Mouse (Mus musculus): Measurements from ENCODE around the gene Gm13289. TPM values are rescaled to one million over a fixed set of nuclear protein-coding genes. Genes with fewer than 3 reads are reported as not detected.
"Not testable (repeated sequence)": the region's sequence is repeated elsewhere in the genome, so short reads cannot be mapped to it uniquely, and the experiment has no call there.

Gm13289 gene
- polyA plus RNA-seq, 1 experiment = not detected

GRCm38 (mm10) chr4:88797097-88797496 is 20.4 kb downstream of the Gm13289 start, which contains the start of gene Gm13279:
Gm13279 (plus strand) TSS chr4:88797397.
- not testable (repeated sequence) for H3K27me3 ChIP-seq (ENCODE audit: control insufficient read depth, insufficient read depth, insufficient read length); H3K4me2 ChIP-seq (ENCODE audit: low read depth); H3K79me2 ChIP-seq (ENCODE audit: control insufficient read depth, insufficient read depth); H3K36me3 ChIP-seq (ENCODE audit: control insufficient read depth, insufficient read depth); H3K4me3 ChIP-seq; H3ac ChIP-seq (ENCODE audit: control insufficient read depth, insufficient read length)

- not testable (repeated sequence) for H3K4me2 ChIP-seq (ENCODE audit: low read depth); H3K79me2 ChIP-seq (ENCODE audit: control insufficient read depth, insufficient read depth); H3K27me3 ChIP-seq (ENCODE audit: control insufficient read depth, insufficient read depth, insufficient read length); H3ac ChIP-seq (ENCODE audit: control insufficient read depth, insufficient read length); H3K4me3 ChIP-seq; H3K36me3 ChIP-seq (ENCODE audit: control insufficient read depth, insufficient read depth)
These were observed 22.6 kb downstream of the Gm13289 start, which contains the start of gene Gm13285 for GRCm38 (mm10) chr4:88799365-88799764. Gm13285 (plus strand) TSS chr4:88799665.

GRCm38 (mm10) chr4:88802954-88803353 is 26.2 kb downstream of the Gm13289 start, which contains the start of gene Gm13287:
Gm13287 (plus strand) TSS chr4:88803254.
- not testable (repeated sequence) for H3K27me3 ChIP-seq (ENCODE audit: control insufficient read depth, insufficient read depth, insufficient read length); H3ac ChIP-seq (ENCODE audit: control insufficient read depth, insufficient read length); H3K4me3 ChIP-seq; H3K36me3 ChIP-seq (ENCODE audit: control insufficient read depth, insufficient read depth); H3K4me2 ChIP-seq (ENCODE audit: low read depth); H3K79me2 ChIP-seq (ENCODE audit: control insufficient read depth, insufficient read depth)

- H3K4me2 ChIP-seq (ENCODE audit: low read depth); H3K36me3 ChIP-seq (ENCODE audit: control insufficient read depth, insufficient read depth); H3ac ChIP-seq (ENCODE audit: control insufficient read depth, insufficient read length); H3K4me3 ChIP-seq; H3K79me2 ChIP-seq (ENCODE audit: control insufficient read depth, insufficient read depth); H3K27me3 ChIP-seq (ENCODE audit: control insufficient read depth, insufficient read depth, insufficient read length): not testable (repeated sequence)
These were observed 28.5 kb downstream of the Gm13289 start, which contains the start of gene Gm13288 for GRCm38 (mm10) chr4:88805231-88805630. Gm13288 (plus strand) TSS chr4:88805531.

- H3K4me3 ChIP-seq; H3K4me2 ChIP-seq (ENCODE audit: low read depth): not testable (repeated sequence)
These were observed 29.0 kb downstream of the Gm13289 start for GRCm38 (mm10) chr4:88805761-88806160.

GRCm38 (mm10) chr4:88815928-88816327 is 39.2 kb downstream of the Gm13289 start, which contains the start of gene Ifna7:
Ifna7 (plus strand) TSS chr4:88816228.
- Histone ChIP-seq H3K4me3 (no peak within 1 kb of the TSS), H3K4me2 (ENCODE audit: low read depth) (no peak within 1 kb of the TSS), H3K36me3 (ENCODE audit: control insufficient read depth, insufficient read depth) (no peaks in the 10 kb centered on the region), H3ac (ENCODE audit: control insufficient read depth, insufficient read length) (no peak within 1 kb of the TSS), H3K79me2 (ENCODE audit: control insufficient read depth, insufficient read depth) (no peaks in the 10 kb centered on the region), H3K27me3 (ENCODE audit: control insufficient read depth, insufficient read depth, insufficient read length) (peaks cover 7% of the 10 kb centered on the region)
- TF ChIP-seq SRF (IDR thresholded peaks at IDR 0.05; ENCODE audit: control insufficient read depth, insufficient read length, low read depth) (no peak), CEBPB (IDR thresholded peaks at IDR 0.05; ENCODE audit: insufficient read depth, poor library complexity, severe bottlenecking) (no peak), MYOD1 (IDR thresholded peaks at IDR 0.05; ENCODE audit: control insufficient read depth in 1 of 3, insufficient read length in 2 of 3, low read depth in 2 of 3) (no peak), REST (IDR thresholded peaks at IDR 0.05; ENCODE audit: insufficient read depth, insufficient read length) (no peak), POLR2A (IDR thresholded peaks at IDR 0.05; ENCODE audit: insufficient read length, low read depth) (no peak), MYOG (IDR thresholded peaks at IDR 0.05; ENCODE audit: control insufficient read depth in 1 of 3, insufficient read depth in 1 of 3, insufficient read length in 2 of 3, low read depth in 2 of 3) (no peak), TCF12 (IDR thresholded peaks at IDR 0.05; ENCODE audit: insufficient read depth, poor library complexity, severe bottlenecking) (no peak), TCF3 (IDR thresholded peaks at IDR 0.05; ENCODE audit: insufficient read length, low read depth) (no peak), E2F4 (IDR thresholded peaks at IDR 0.05; ENCODE audit: insufficient read depth) (no peak), POLR2AphosphoS2 (IDR thresholded peaks at IDR 0.05; ENCODE audit: insufficient read length, low read depth) (no peak), MAX (IDR thresholded peaks at IDR 0.05; ENCODE audit: low read depth) (no peak), USF1 (IDR thresholded peaks at IDR 0.05; ENCODE audit: low read depth) (no peak)

More at GRCm38 (mm10) chr4:88805761-88806160, 29.0 kb downstream of the Gm13289 start:
- H3ac ChIP-seq (ENCODE audit: control insufficient read depth, insufficient read length); H3K79me2 ChIP-seq (ENCODE audit: control insufficient read depth, insufficient read depth); H3K27me3 ChIP-seq (ENCODE audit: control insufficient read depth, insufficient read depth, insufficient read length); H3K36me3 ChIP-seq (ENCODE audit: control insufficient read depth, insufficient read depth): not testable (repeated sequence)

- Histone ChIP-seq H3K79me2 (ENCODE audit: control insufficient read depth, insufficient read depth) (no peaks in the 10 kb centered on the region), H3K4me3 (no peak within 1 kb of the TSS), H3K27me3 (ENCODE audit: control insufficient read depth, insufficient read depth, insufficient read length) (peaks cover 9% of the 10 kb centered on the region), H3K4me2 (ENCODE audit: low read depth) (no peak within 1 kb of the TSS), H3K36me3 (ENCODE audit: control insufficient read depth, insufficient read depth) (no peaks in the 10 kb centered on the region), H3ac (ENCODE audit: control insufficient read depth, insufficient read length) (no peak within 1 kb of the TSS)
- no peak for TF ChIP-seq TCF12 (IDR thresholded peaks at IDR 0.05; ENCODE audit: insufficient read depth, poor library complexity, severe bottlenecking)
- TF ChIP-seq POLR2AphosphoS2 (IDR thresholded peaks at IDR 0.05; ENCODE audit: insufficient read length, low read depth) = no peak
- TF ChIP-seq REST (IDR thresholded peaks at IDR 0.05; ENCODE audit: insufficient read depth, insufficient read length) = no peak
- no peak for TF ChIP-seq POLR2A (IDR thresholded peaks at IDR 0.05; ENCODE audit: insufficient read length, low read depth)
- TF ChIP-seq MAX (IDR thresholded peaks at IDR 0.05; ENCODE audit: low read depth) = no peak
- TF ChIP-seq MYOD1 (IDR thresholded peaks at IDR 0.05; ENCODE audit: control insufficient read depth in 1 of 3, insufficient read length in 2 of 3, low read depth in 2 of 3) = no peak
These were observed 42.9 kb downstream of the Gm13289 start, which contains the start of gene Ifna11 for GRCm38 (mm10) chr4:88819659-88820058. Ifna11 (plus strand) TSS chr4:88819959.

Measured in myocyte (in vitro differentiated cells).